Comparison of ENCODE assay signal across 2 mouse cellular contexts in genomic region chr4:152550203-152550549, GRCm38 (mm10).
TF ChIP-seq lines count a peak whose summit lies in the region.

No protein-coding gene starts in this region.

TF ChIP-seq in ES-E14, 5 proteins besides CTCF, POLR2A, EP300 and RAD21:
- no peak for TF ChIP-seq ZC3H11A (IDR thresholded peaks at IDR 0.05; ENCODE audit: borderline replicate concordance, low read depth, low read length)
- TF ChIP-seq HCFC1 (IDR thresholded peaks at IDR 0.05; ENCODE audit: borderline replicate concordance, insufficient read depth, low read length), result no peak
- TF ChIP-seq MAFK (IDR thresholded peaks at IDR 0.05; ENCODE audit: insufficient read depth, low read depth, low read length), result peak; percentile 98
- no peak for TF ChIP-seq ZNF384 (IDR thresholded peaks at IDR 0.05; ENCODE audit: low read depth, low read length)

TF ChIP-seq in MEL, 35 proteins besides CTCF, POLR2A, EP300 and RAD21:
- TF ChIP-seq HCFC1 (IDR thresholded peaks at IDR 0.05; ENCODE audit: low read depth, low read length) (no peak), MYC (IDR thresholded peaks at IDR 0.05; ENCODE audit: low read depth, low read length) (no peak), MAFK (IDR thresholded peaks at IDR 0.05; ENCODE audit: borderline replicate concordance, low read depth, low read length) (peak; percentile 71; the same call in 1 of the 2 replicates), USF1 (IDR thresholded peaks at IDR 0.05; ENCODE audit: low read depth, low read length) (no peak)
